31 mouse cellular contexts compared by ENCODE assay signal in genomic region chr5:79855866-79856265, GRCm38 (mm10).
DNase-seq lines count a peak whose midpoint lies in the region; ATAC-seq and TF ChIP-seq lines count a peak whose summit lies in the region.
"Had no signal": no experiment of that assay in that cellular context is flagged by ENCODE, and none has a peak within 500 bp of the region (broad histone marks: within the 10 kb centered on the region; RNA-seq: fewer than 3 reads in every experiment).

No protein-coding gene starts in this region.

- H3K9me3 ChIP-seq in forebrain, postnatal 0 days (ENCODE audit: low read length) = no peaks in the 10 kb centered on the region
- H3K9me3 ChIP-seq in forebrain, embryonic 15.5 days = no peaks in the 10 kb centered on the region
- no peaks in the 10 kb centered on the region for H3K9me3 ChIP-seq in limb, embryonic 10.5 days (replicated peaks)
- H3K9me3 ChIP-seq: embryonic facial prominence, embryonic 10.5 days; embryonic facial prominence, embryonic 15.5 days; heart, embryonic 10.5 days; heart, embryonic 15.5 days; limb, embryonic 13.5 days; lung, embryonic 15.5 days; midbrain, embryonic 10.5 days; neural tube, embryonic 12.5 days; stomach, embryonic 15.5 days had no signal

- H3K4me2 ChIP-seq in forebrain, postnatal 0 days (ENCODE audit: low read depth) = no peak overlapping the region
- H3K4me2 ChIP-seq in forebrain, embryonic 15.5 days (replicated peaks) = no peak overlapping the region
- H3K4me2 ChIP-seq: embryonic facial prominence, embryonic 15.5 days; heart, embryonic 15.5 days; limb, embryonic 13.5 days; liver, embryonic 11.5 days; lung, embryonic 15.5 days; neural tube, embryonic 12.5 days; stomach, embryonic 15.5 days had no signal

- H3K27me3 ChIP-seq in forebrain, postnatal 0 days (ENCODE audit: insufficient read depth, low read length) = no peaks in the 10 kb centered on the region
- no peaks in the 10 kb centered on the region for H3K27me3 ChIP-seq in forebrain, embryonic 15.5 days
- no peaks in the 10 kb centered on the region for H3K27me3 ChIP-seq in limb, embryonic 10.5 days (ENCODE audit: low read depth, poor library complexity, severe bottlenecking)
- H3K27me3 ChIP-seq: embryonic facial prominence, embryonic 15.5 days; heart, embryonic 15.5 days; limb, embryonic 13.5 days; lung, embryonic 15.5 days; neural tube, embryonic 12.5 days; stomach, embryonic 15.5 days had no signal

- no peaks in the 10 kb centered on the region for H3K36me3 ChIP-seq in forebrain, postnatal 0 days (ENCODE audit: insufficient read depth)
- no peaks in the 10 kb centered on the region for H3K36me3 ChIP-seq in forebrain, embryonic 15.5 days
- no peaks in the 10 kb centered on the region for H3K36me3 ChIP-seq in limb, embryonic 10.5 days
- H3K36me3 ChIP-seq: embryonic facial prominence, embryonic 10.5 days; embryonic facial prominence, embryonic 15.5 days; G1E; heart, embryonic 10.5 days; heart, embryonic 15.5 days; limb, embryonic 13.5 days; lung, embryonic 15.5 days; midbrain, embryonic 10.5 days; neural tube, embryonic 12.5 days; stomach, embryonic 15.5 days had no signal

- peak; percentile 78 for ATAC-seq in forebrain, postnatal 0 days
- no peak for ATAC-seq in forebrain, embryonic 15.5 days (replicated peaks)
- ATAC-seq: forebrain, embryonic 16.5 days; hindbrain, embryonic 16.5 days; midbrain, embryonic 16.5 days had no signal

- 58% methylated on average over 4 of the region's 4 CpGs for WGBS in forebrain, postnatal 0 days
- whole genome bisulfite sequencing in forebrain, embryonic 15.5 days = 76% methylated on average over 4 of the region's 4 CpGs
- 89% methylated on average over 4 of the region's 4 CpGs for WGBS in limb, embryonic 10.5 days

- no peak overlapping the region for H3K4me3 ChIP-seq in forebrain, postnatal 0 days (ENCODE audit: low read depth, low read length)
- no peak overlapping the region for H3K4me3 ChIP-seq in forebrain, embryonic 15.5 days
- no peak overlapping the region for H3K4me3 ChIP-seq in limb, embryonic 10.5 days
- H3K4me3 ChIP-seq: embryonic facial prominence, embryonic 10.5 days; embryonic facial prominence, embryonic 15.5 days; heart, embryonic 10.5 days; heart, embryonic 15.5 days; limb, embryonic 13.5 days; lung, embryonic 15.5 days; midbrain, embryonic 10.5 days; myocyte; neural tube, embryonic 12.5 days; stomach, embryonic 15.5 days had no signal

- H3K9ac ChIP-seq in forebrain, postnatal 0 days = no peak overlapping the region
- no peak overlapping the region for H3K9ac ChIP-seq in forebrain, embryonic 15.5 days (replicated peaks)
- H3K9ac ChIP-seq: embryonic facial prominence, embryonic 15.5 days; heart, embryonic 15.5 days; limb, embryonic 13.5 days; lung, embryonic 15.5 days; neural tube, embryonic 12.5 days; stomach, embryonic 15.5 days had no signal

- peak; percentile 74 for DNase-seq in forebrain, postnatal 0 days
- peak; percentile 50 for DNase-seq in brain, adult 2 months (ENCODE audit: low read depth, low spot score)
- DNase-seq in layer of hippocampus, adult 18-20 months (ENCODE audit: low spot score in 2 of 2) = peak; percentile 42 to 72
- peak; percentile 4 to 17 for DNase-seq in layer of hippocampus, postnatal 10 days (ENCODE audit: low spot score in 2 of 2)
- no peak for DNase-seq in cerebellum, adult 11-12 months
- DNase-seq in frontal cortex, adult 2 months (ENCODE audit: extremely low spot score in 1 of 2, low spot score in 1 of 2) = no peak
- DNase-seq in limb, embryonic 10.5 days (ENCODE audit: low spot score) = no peak
- DNase-seq: adrenal gland, adult 8-10 months; cerebellum, adult 2 months; cerebellum, postnatal 25 days; gastrocnemius, postnatal 14 days; kidney, adult 2 months; kidney, postnatal 4 days; thymus, postnatal 14 days had no signal

- no peaks in the 10 kb centered on the region for H3K4me1 ChIP-seq in forebrain, postnatal 0 days (ENCODE audit: insufficient read depth)
- H3K4me1 ChIP-seq in forebrain, embryonic 15.5 days = no peaks in the 10 kb centered on the region
- no peaks in the 10 kb centered on the region for H3K4me1 ChIP-seq in limb, embryonic 10.5 days
- H3K4me1 ChIP-seq: embryonic facial prominence, embryonic 10.5 days; embryonic facial prominence, embryonic 15.5 days; heart, embryonic 10.5 days; heart, embryonic 15.5 days; limb, embryonic 13.5 days; lung, embryonic 15.5 days; midbrain, embryonic 10.5 days; neural tube, embryonic 12.5 days; stomach, embryonic 15.5 days had no signal

- H3K27ac ChIP-seq in forebrain, postnatal 0 days (ENCODE audit: low read depth, low read length) = no peak overlapping the region
- H3K27ac ChIP-seq in forebrain, embryonic 15.5 days (replicated peaks) = no peak overlapping the region
- H3K27ac ChIP-seq in limb, embryonic 10.5 days = no peak overlapping the region
- H3K27ac ChIP-seq: embryonic facial prominence, embryonic 10.5 days; embryonic facial prominence, embryonic 15.5 days; heart, embryonic 10.5 days; heart, embryonic 15.5 days; kidney, postnatal 0 days; limb, embryonic 13.5 days; lung, embryonic 15.5 days; midbrain, embryonic 10.5 days; neural tube, embryonic 12.5 days; stomach, embryonic 15.5 days had no signal

- TF ChIP-seq CTCF in forebrain, postnatal 0 days (IDR thresholded peaks at IDR 0.05; ENCODE audit: low read depth) = no peak

Comparison
In these comparisons a context has a peak if more than half of its experiments do, and no peak if none do; other contexts are left out.
1. DNase-seq: peak in forebrain, postnatal 0 days (single experiment), brain, adult 2 months (single experiment), layer of hippocampus, adult 18-20 months (2 of 2) and layer of hippocampus, postnatal 10 days (2 of 2); none in cerebellum, adult 11-12 months (single experiment), frontal cortex, adult 2 months (0 of 2) and limb, embryonic 10.5 days (single experiment).